Mouse (Mus musculus): ENCODE measurements around the gene Ltb4r2. TPM values are rescaled to one million over a fixed set of nuclear protein-coding genes. Genes with fewer than 3 reads are reported as not detected.

Ltb4r2 gene
- total and polyA plus RNA-seq, 3 experiments, result 0.04 to 0.05 TPM; not detected in 1

GRCm38 (mm10) chr14:55721700-55722437, 39.4 kb upstream of the Ltb4r2 start, which contains the start of gene Rabggta (continued):
- TF ChIP-seq ELF1 (IDR thresholded peaks at IDR 0.05; ENCODE audit: low read depth, low read length), result peak; percentile 90
- TF ChIP-seq MAX (IDR thresholded peaks at IDR 0.05; ENCODE audit: low read length), result peak; percentile 87
- TF ChIP-seq RCOR1 (conservative IDR thresholded peaks at IDR 0.05; ENCODE audit: low read depth, low read length), result no peak
- TF ChIP-seq NELFE (IDR thresholded peaks at IDR 0.05; ENCODE audit: low read depth, low read length), result peak; percentile 55
- peak; percentile 59; the same call in 1 of the 2 replicates for TF ChIP-seq ETS1 (conservative IDR thresholded peaks at IDR 0.05; ENCODE audit: low read depth, low read length)
- no peak; the same call in 1 of the 2 replicates for TF ChIP-seq CHD2 (IDR thresholded peaks at IDR 0.05; ENCODE audit: low read length)
- 0 out of 2 replicates have a peak, but pooled peaks have one; percentile 27 for TF ChIP-seq TBP (conservative IDR thresholded peaks at IDR 0.05; ENCODE audit: low read depth, low read length)
- peak; percentile 30; the same call in 1 of the 2 replicates for TF ChIP-seq MAZ (IDR thresholded peaks at IDR 0.05; ENCODE audit: low read depth, low read length)
- TF ChIP-seq USF2 (conservative IDR thresholded peaks at IDR 0.05; ENCODE audit: low read depth, low read length), result no peak
- TF ChIP-seq BHLHE40 (IDR thresholded peaks at IDR 0.05; ENCODE audit: low read depth, low read length), result peak; percentile 57; the same call in 1 of the 2 replicates
- no peak for TF ChIP-seq E2F4 (IDR thresholded peaks at IDR 0.05; ENCODE audit: insufficient replicate concordance, low read depth, low read length)
- no peak for TF ChIP-seq ZKSCAN1 (IDR thresholded peaks at IDR 0.05; ENCODE audit: borderline replicate concordance, low read depth, low read length)
- TF ChIP-seq USF1 (IDR thresholded peaks at IDR 0.05; ENCODE audit: low read depth, low read length), result peak; percentile 21
- TF ChIP-seq MAFK (IDR thresholded peaks at IDR 0.05; ENCODE audit: insufficient replicate concordance, low read length), result no peak
- no peak for TF ChIP-seq EP300 (IDR thresholded peaks at IDR 0.05; ENCODE audit: low read length)

- H3K4me1 ChIP-seq (ENCODE audit: control insufficient read depth in 1 of 2, insufficient read depth in 2 of 2), result peaks cover 15 to 40% of the 10 kb centered on the region in 2 experiments
- DNase-seq (ENCODE audit: extremely low read depth), result no peak
- H3K9me3 ChIP-seq (replicated peaks; ENCODE audit: low read length), result no peaks in the 10 kb centered on the region
- H3K27ac ChIP-seq (ENCODE audit: insufficient read depth, low read depth), result no peak overlapping the region
- in situ Hi-C loops (cut with MboI; ENCODE audit: low pct_ligation_motif_present, low pct_unique_long_range_greater_than_20kb, low sequenced_read_pairs), result no loop called here
- H3K9ac ChIP-seq (ENCODE audit: insufficient read depth, low read depth), result peak overlapping the region; percentile 56; the same call in 1 of the 2 replicates
- peaks cover 18% of the 10 kb centered on the region for H3K27me3 ChIP-seq (replicated peaks)
- H3K79me2 ChIP-seq (replicated peaks; ENCODE audit: control insufficient read depth, extremely low read depth, insufficient read depth, poor library complexity, severe bottlenecking), result no peaks in the 10 kb centered on the region
- no peak for TF ChIP-seq RAD21 (IDR thresholded peaks at IDR 0.05; ENCODE audit: low read depth, low read length)
- TF ChIP-seq CHD1 (IDR thresholded peaks at IDR 0.05; ENCODE audit: low read depth, low read length), result no peak
- TF ChIP-seq PAX5 (IDR thresholded peaks at IDR 0.05; ENCODE audit: low read length), result no peak
- TF ChIP-seq JUN (IDR thresholded peaks at IDR 0.05; ENCODE audit: insufficient read depth, low read depth, low read length), result no peak
- no peak for TF ChIP-seq MXI1 (IDR thresholded peaks at IDR 0.05; ENCODE audit: low read depth, low read length)
- no peak for TF ChIP-seq POLR2A (IDR thresholded peaks at IDR 0.05; ENCODE audit: low read depth, low read length)
- no peak for TF ChIP-seq ZMIZ1 (IDR thresholded peaks at IDR 0.05; ENCODE audit: low read depth, low read length)
- no peak for TF ChIP-seq TBP (conservative IDR thresholded peaks at IDR 0.05; ENCODE audit: low read depth, low read length)
- TF ChIP-seq ZKSCAN1 (IDR thresholded peaks at IDR 0.05; ENCODE audit: borderline replicate concordance, low read depth, low read length), result no peak
- TF ChIP-seq NELFE (IDR thresholded peaks at IDR 0.05; ENCODE audit: low read depth, low read length), result no peak
- TF ChIP-seq TCF12 (IDR thresholded peaks at IDR 0.05; ENCODE audit: low read depth, low read length), result no peak
- TF ChIP-seq UBTF (IDR thresholded peaks at IDR 0.05; ENCODE audit: low read depth, low read length), result no peak
- no peak for TF ChIP-seq ETS1 (conservative IDR thresholded peaks at IDR 0.05; ENCODE audit: low read depth, low read length)
- TF ChIP-seq ELF1 (IDR thresholded peaks at IDR 0.05; ENCODE audit: low read depth, low read length), result no peak
- TF ChIP-seq KAT2A (IDR thresholded peaks at IDR 0.05; ENCODE audit: insufficient replicate concordance, low read length), result no peak
- no peak for TF ChIP-seq SMC3 (IDR thresholded peaks at IDR 0.05; ENCODE audit: low read depth, low read length)
- dilution Hi-C loops (cut with MboI; ENCODE audit: extremely low pct_ligation_motif_present, extremely low pct_unique_long_range_greater_than_20kb, low sequenced_read_pairs), result no loop called here
- H3K4me2 ChIP-seq (ENCODE audit: insufficient read depth, low read depth, poor library complexity, severe bottlenecking), result peak overlapping the region; percentile 46
- peaks cover 23 to 32% of the 10 kb centered on the region in 2 experiments for H3K36me3 ChIP-seq (replicated peaks in 1 of 2; ENCODE audit: control insufficient read depth in 1 of 2, insufficient read depth in 1 of 2, low read length in 1 of 2)
- H3K4me3 ChIP-seq (replicated peaks in 1 of 3; ENCODE audit: low read depth in 2 of 3, low read length in 2 of 3, poor library complexity in 1 of 3), result peak overlapping the region; percentile 44 to 84 (median 65)
These were observed 38.7 kb upstream of the Ltb4r2 start for GRCm38 (mm10) chr14:55722438-55722945.
